Mouse (Mus musculus) stomach, embryonic 15.5 days (tissue): ENCODE measurements around the gene Olfr692. TPM values are rescaled to one million over a fixed set of nuclear protein-coding genes. Genes with fewer than 3 reads are reported as not detected.
"Not testable (repeated sequence)": the region's sequence is repeated elsewhere in the genome, so short reads cannot be mapped to it uniquely, and the experiment has no call there.

ENCODE experiments used
- ATAC-seq: fragments of 200-750 bp; cut with Nextera tagmentation; 2 replicates; pipeline ENCODE4 v1.8.0; 2017; ENCODE audit warnings: low read depth, moderate number of reproducible peaks, moderate TSS enrichment; ENCODE audit not compliant: insufficient read depth, low FRiP score
- H3K27ac ChIP-seq: fragments of 300-500 bp; sonication (generic); 2 replicates; pipeline ENCODE4 v1.5.1; 2015; ENCODE audit warnings: mild to moderate bottlenecking, inconsistent platforms
- H3K27me3 ChIP-seq: fragments of 300-500 bp; sonication (generic); replicated peaks from 2 replicates; pipeline ENCODE4 v1.6.1; 2015; ENCODE audit warnings: inconsistent platforms
- H3K36me3 ChIP-seq: fragments of 300-500 bp; sonication (generic); 2 replicates; pipeline ENCODE4 v1.6.1; 2015; ENCODE audit warnings: inconsistent platforms
- H3K4me1 ChIP-seq: fragments of 300-500 bp; sonication (generic); 2 replicates; pipeline ENCODE4 v1.6.1; 2015; ENCODE audit warnings: inconsistent platforms
- H3K4me2 ChIP-seq: fragments of 300-500 bp; sonication (generic); 2 replicates; pipeline ENCODE4 v1.6.1; 2015; ENCODE audit warnings: mild to moderate bottlenecking, inconsistent platforms
- H3K4me3 ChIP-seq: fragments of 300-500 bp; sonication (generic); replicated peaks from 2 replicates; pipeline ENCODE4 v1.5.1; 2015; ENCODE audit warnings: inconsistent platforms
- H3K9ac ChIP-seq: fragments of 300-500 bp; sonication (generic); 2 replicates; pipeline ENCODE4 v1.6.1; 2015; ENCODE audit warnings: inconsistent platforms
- H3K9me3 ChIP-seq: fragments of 300-500 bp; sonication (generic); 2 replicates; pipeline ENCODE4 v1.6.1; 2016; ENCODE audit warnings: inconsistent platforms
- WGBS: fragments of 180-500 bp; shearing (Covaris S2); methylation state at CpG from one replicate; pipeline ENCODE4 v1.1.7; 2015; 5-methylcytosine and 5-hydroxymethylcytosine counted together
- polyA plus RNA-seq: library from polyadenylated mRNA; unstranded; fragments of >200 nt; fragmentation: Nextera tagmentation; extraction: Ambion mirVana; gene quantifications from 2 replicates; pipeline ENCODE4 v1.2.1, GENCODE M21; 2015

The Olfr692 gene
- not detected in 2 replicates for polyA plus RNA-seq

- 95% methylated on average over 1 of the region's 1 CpGs for WGBS
- Histone ChIP-seq H3K36me3 (no peaks in the 10 kb centered on the region), H3K27ac (no peak within 1 kb of the TSS), H3K4me2 (no peak within 1 kb of the TSS), H3K27me3 (no peaks in the 10 kb centered on the region), H3K4me3 (no peak within 1 kb of the TSS), H3K9ac (no peak within 1 kb of the TSS), H3K4me1 (no peaks in the 10 kb centered on the region), H3K9me3 (no peaks in the 10 kb centered on the region)
- ATAC-seq = no peak
These were observed at the start of gene Olfr692 for GRCm38 (mm10) chr7:105367930-105368329. Olfr692 (plus strand) TSS chr7:105368230.

GRCm38 (mm10) chr7:105325302-105325701 lies 42.7 kb upstream of the Olfr692 start:
- H3K36me3 ChIP-seq = no peaks in the 10 kb centered on the region
- no peak overlapping the region for H3K9ac ChIP-seq
- no peaks in the 10 kb centered on the region for H3K27me3 ChIP-seq
- H3K4me3 ChIP-seq = no peak overlapping the region
- no peaks in the 10 kb centered on the region for H3K9me3 ChIP-seq
- H3K4me2 ChIP-seq = no peak overlapping the region
- WGBS = 73% methylated on average over 2 of the region's 2 CpGs
- no peak overlapping the region for H3K27ac ChIP-seq
- ATAC-seq = no peak
- H3K4me1 ChIP-seq = no peaks in the 10 kb centered on the region

- no peak within 1 kb of the TSS for H3K4me2 ChIP-seq
- no peak within 1 kb of the TSS for H3K27ac ChIP-seq
- H3K9ac ChIP-seq = no peak within 1 kb of the TSS
- H3K9me3 ChIP-seq = no peaks in the 10 kb centered on the region
- H3K36me3 ChIP-seq = no peaks in the 10 kb centered on the region
- no peaks in the 10 kb centered on the region for H3K4me1 ChIP-seq
- H3K27me3 ChIP-seq = no peaks in the 10 kb centered on the region
- no peak for ATAC-seq
- 61% methylated on average over 1 of the region's 1 CpGs for WGBS
- H3K4me3 ChIP-seq = no peak within 1 kb of the TSS
These were observed 34.0 kb upstream of the Olfr692 start, which contains the start of gene Olfr690 for GRCm38 (mm10) chr7:105334004-105334403. Olfr690 (minus strand) TSS chr7:105334104.

GRCm38 (mm10) chr7:105342170-105342569 lies 25.9 kb upstream of the Olfr692 start, which contains the start of gene Olfr691:
Olfr691 (minus strand) TSS chr7:105342270.
- Histone ChIP-seq H3K36me3 (no peaks in the 10 kb centered on the region), H3K9ac (no peak within 1 kb of the TSS), H3K4me2 (no peak within 1 kb of the TSS), H3K4me1 (no peaks in the 10 kb centered on the region), H3K27me3 (no peaks in the 10 kb centered on the region), H3K27ac (no peak within 1 kb of the TSS), H3K4me3 (no peak within 1 kb of the TSS), H3K9me3 (no peaks in the 10 kb centered on the region)
- ATAC-seq = no peak
- WGBS = 38% methylated on average over 1 of the region's 1 CpGs

GRCm38 (mm10) chr7:105342752-105343151 lies 25.3 kb upstream of the Olfr692 start:
- Histone ChIP-seq H3K27ac (no peak overlapping the region), H3K4me3 (no peak overlapping the region), H3K4me1 (no peaks in the 10 kb centered on the region), H3K4me2 (no peak overlapping the region), H3K27me3 (no peaks in the 10 kb centered on the region), H3K9me3 (no peaks in the 10 kb centered on the region), H3K9ac (no peak overlapping the region), H3K36me3 (no peaks in the 10 kb centered on the region)
- WGBS = 79% methylated on average over 2 of the region's 2 CpGs
- ATAC-seq = no peak

DNA sequence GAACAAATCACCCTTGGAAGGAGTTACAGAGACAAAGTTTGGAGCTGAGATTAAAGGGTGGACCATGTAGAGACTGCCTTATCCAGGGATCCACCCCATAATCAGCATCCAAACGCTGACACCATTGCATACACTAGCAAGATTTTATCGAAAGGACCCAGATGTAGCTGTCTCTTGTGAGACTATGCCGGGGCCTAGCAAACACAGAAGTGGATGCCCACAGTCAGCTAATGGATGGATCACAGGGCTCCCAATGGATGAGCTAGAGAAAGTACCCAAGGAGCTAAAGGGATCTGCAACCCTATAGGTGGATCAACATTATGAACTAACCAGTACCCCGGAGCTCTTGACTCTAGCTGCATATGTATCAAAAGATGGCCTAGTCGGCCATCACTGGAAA lies 12.0 kb upstream of the Olfr692 start:
- not testable (repeated sequence) for H3K9ac ChIP-seq, H3K4me2 ChIP-seq, H3K9me3 ChIP-seq, ATAC-seq, H3K4me3 ChIP-seq, H3K36me3 ChIP-seq, H3K27ac ChIP-seq, H3K4me1 ChIP-seq, H3K27me3 ChIP-seq
- no CpG with 5 or more reads among the region's 5 CpGs for WGBS

DNA sequence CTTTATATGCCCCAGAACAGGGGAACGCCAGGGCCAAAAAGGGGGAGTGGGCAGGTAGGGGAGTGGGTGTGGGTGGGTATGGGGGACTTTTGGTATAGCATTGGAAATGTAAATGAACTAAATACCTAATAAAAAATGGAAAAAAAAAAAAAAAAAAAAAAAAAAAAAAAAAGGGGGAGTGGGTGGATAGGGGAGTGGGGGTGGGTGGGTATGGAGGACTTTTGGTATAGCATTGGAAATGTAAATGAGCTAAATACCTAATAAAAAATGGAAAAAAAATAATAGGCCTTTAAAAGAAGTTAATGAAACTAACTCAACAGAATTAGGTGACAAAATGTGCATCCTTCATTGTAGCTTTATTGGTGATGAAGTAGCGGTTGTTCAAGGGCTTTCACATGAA lies 11.5 kb upstream of the Olfr692 start:
- WGBS = 96% methylated on average over 1 of the region's 2 CpGs
- not testable (repeated sequence) for H3K27me3 ChIP-seq, H3K4me3 ChIP-seq, H3K4me2 ChIP-seq, H3K9me3 ChIP-seq, H3K4me1 ChIP-seq, ATAC-seq, H3K36me3 ChIP-seq, H3K27ac ChIP-seq, H3K9ac ChIP-seq

DNA sequence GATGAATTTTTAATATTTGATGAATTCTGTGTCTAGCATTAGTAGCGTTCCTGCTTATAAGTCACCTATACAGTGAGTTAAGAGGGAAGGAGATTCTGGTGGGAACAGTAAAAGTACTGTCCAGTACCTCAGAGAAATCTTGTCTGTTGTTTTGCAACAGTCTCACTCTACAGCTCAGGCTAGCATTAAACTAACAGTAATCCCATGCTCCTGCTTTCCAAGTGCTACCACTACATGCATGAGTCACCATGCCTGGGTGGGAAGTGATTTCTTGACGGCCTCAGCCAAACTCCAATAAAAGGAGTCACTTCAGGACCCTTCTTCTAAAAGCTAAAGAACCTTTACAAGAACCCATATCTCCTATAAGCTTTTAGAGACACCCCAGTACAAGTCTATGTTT lies 6.3 kb upstream of the Olfr692 start:
- no peak for ATAC-seq

DNA sequence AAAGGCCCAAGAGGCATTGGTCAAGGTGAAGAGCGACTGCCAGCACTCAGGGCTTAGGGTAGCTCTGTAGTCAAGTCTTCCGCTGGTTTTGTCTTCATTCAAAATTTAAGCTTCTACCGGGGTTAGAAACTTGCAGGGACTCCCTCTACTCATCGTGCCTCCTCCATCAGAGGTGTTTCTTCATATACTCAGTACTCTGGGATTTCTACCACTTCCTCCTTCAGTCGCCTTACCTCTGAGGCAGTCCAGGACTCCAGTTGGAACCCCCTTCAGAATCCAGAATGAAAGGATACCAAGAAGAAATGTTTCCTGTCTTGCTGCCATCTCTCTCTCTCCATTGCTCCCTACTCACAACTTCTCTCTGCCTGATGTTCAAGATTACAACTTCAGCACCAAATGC lies 762 bp upstream of the Olfr692 start:
- no peaks in the 10 kb centered on the region for H3K27me3 ChIP-seq
- H3K36me3 ChIP-seq = no peaks in the 10 kb centered on the region
- H3K4me1 ChIP-seq = no peaks in the 10 kb centered on the region
- H3K27ac ChIP-seq = no peak overlapping the region
- WGBS = 92% methylated on average over 5 of the region's 5 CpGs
- ATAC-seq = no peak
- no peak overlapping the region for H3K4me3 ChIP-seq
- H3K9me3 ChIP-seq = no peaks in the 10 kb centered on the region
- no peak overlapping the region for H3K4me2 ChIP-seq
- no peak overlapping the region for H3K9ac ChIP-seq

More for the DNA sequence above, 6.3 kb upstream of the Olfr692 start:
- no peak overlapping the region for H3K4me3 ChIP-seq
- H3K4me1 ChIP-seq = no peaks in the 10 kb centered on the region
- H3K27me3 ChIP-seq = no peaks in the 10 kb centered on the region
- 79% methylated on average over 2 of the region's 2 CpGs for WGBS
- H3K36me3 ChIP-seq = no peaks in the 10 kb centered on the region
- H3K27ac ChIP-seq = no peak overlapping the region
- no peaks in the 10 kb centered on the region for H3K9me3 ChIP-seq
- no peak overlapping the region for H3K9ac ChIP-seq
- no peak overlapping the region for H3K4me2 ChIP-seq

- WGBS = 86% methylated on average over 4 of the region's 4 CpGs
- H3K9ac ChIP-seq = no peak overlapping the region
- no peak for ATAC-seq
- H3K27me3 ChIP-seq = no peaks in the 10 kb centered on the region
- H3K36me3 ChIP-seq = no peaks in the 10 kb centered on the region
- H3K4me2 ChIP-seq = no peak overlapping the region
- H3K4me1 ChIP-seq = no peaks in the 10 kb centered on the region
- H3K9me3 ChIP-seq = no peaks in the 10 kb centered on the region
- no peak overlapping the region for H3K27ac ChIP-seq
- no peak overlapping the region for H3K4me3 ChIP-seq
These were observed 491 bp downstream of the Olfr692 start for GRCm38 (mm10) chr7:105368521-105368920.

DNA sequence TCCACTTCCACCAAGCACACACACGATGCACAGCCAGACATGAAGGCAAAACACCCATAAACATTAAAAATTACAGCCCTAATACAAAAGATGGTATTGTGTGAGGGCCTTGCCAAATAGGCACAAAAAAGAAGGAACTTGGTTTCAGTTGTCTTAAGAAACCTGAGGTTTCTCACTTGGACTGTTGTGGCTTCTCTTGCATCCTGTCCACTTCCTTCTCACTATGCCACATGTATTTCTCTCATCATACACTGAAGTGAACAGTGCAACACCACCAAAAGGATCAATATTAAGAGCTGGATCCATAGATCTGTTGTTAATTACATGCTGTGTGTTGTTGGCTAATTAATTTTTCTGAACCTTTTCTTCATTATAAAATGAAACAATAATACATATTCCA lies 4.9 kb downstream of the Olfr692 start:
- Histone ChIP-seq H3K4me3 (no peak overlapping the region), H3K36me3 (peaks cover 10% of the 10 kb centered on the region; the same call in 1 of the 2 replicates), H3K27me3 (no peaks in the 10 kb centered on the region), H3K9me3 (no peaks in the 10 kb centered on the region), H3K4me1 (no peaks in the 10 kb centered on the region), H3K9ac (no peak overlapping the region), H3K4me2 (no peak overlapping the region), H3K27ac (no peak overlapping the region)
- WGBS = 87% methylated on average over 1 of the region's 1 CpGs
- no peak for ATAC-seq

GRCm38 (mm10) chr7:105373509-105373908 lies 5.5 kb downstream of the Olfr692 start:
- H3K9me3 ChIP-seq = no peaks in the 10 kb centered on the region
- H3K4me1 ChIP-seq = no peaks in the 10 kb centered on the region
- 75% methylated on average over 4 of the region's 4 CpGs for WGBS
- H3K9ac ChIP-seq = no peak overlapping the region
- H3K36me3 ChIP-seq = peaks cover 16% of the 10 kb centered on the region
- H3K4me3 ChIP-seq = no peak overlapping the region
- no peak for ATAC-seq
- no peaks in the 10 kb centered on the region for H3K27me3 ChIP-seq
- no peak overlapping the region for H3K27ac ChIP-seq
- H3K4me2 ChIP-seq = no peak overlapping the region

DNA sequence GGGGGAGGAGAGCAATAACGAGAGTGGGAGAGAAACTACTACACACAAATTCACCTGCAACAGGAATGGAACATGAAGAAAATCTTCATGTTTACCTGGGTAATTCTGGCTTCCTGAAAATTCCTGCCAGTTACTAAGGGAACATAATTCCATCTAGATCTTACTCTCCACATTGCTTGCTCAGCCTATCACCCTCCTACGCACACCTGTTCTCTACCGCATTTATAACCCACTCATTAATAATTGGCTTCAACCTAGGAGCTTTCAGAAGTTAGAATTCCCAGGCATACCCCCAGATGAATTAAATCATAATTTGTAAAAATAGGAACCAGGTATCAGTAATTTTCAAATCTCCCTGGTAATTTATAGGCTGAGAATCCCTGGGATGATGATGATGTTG lies 5.9 kb downstream of the Olfr692 start:
- no peak overlapping the region for H3K4me3 ChIP-seq
- ATAC-seq = no peak
- no peak overlapping the region for H3K4me2 ChIP-seq
- no peak overlapping the region for H3K9ac ChIP-seq
- 93% methylated on average over 3 of the region's 3 CpGs for WGBS
- no peaks in the 10 kb centered on the region for H3K9me3 ChIP-seq
- no peak overlapping the region for H3K27ac ChIP-seq
- H3K36me3 ChIP-seq = peaks cover 21% of the 10 kb centered on the region
- no peaks in the 10 kb centered on the region for H3K27me3 ChIP-seq
- no peaks in the 10 kb centered on the region for H3K4me1 ChIP-seq
